Mouse (Mus musculus): ENCODE results near the gene Ldlrad3.

The Ldlrad3 gene

DNA sequence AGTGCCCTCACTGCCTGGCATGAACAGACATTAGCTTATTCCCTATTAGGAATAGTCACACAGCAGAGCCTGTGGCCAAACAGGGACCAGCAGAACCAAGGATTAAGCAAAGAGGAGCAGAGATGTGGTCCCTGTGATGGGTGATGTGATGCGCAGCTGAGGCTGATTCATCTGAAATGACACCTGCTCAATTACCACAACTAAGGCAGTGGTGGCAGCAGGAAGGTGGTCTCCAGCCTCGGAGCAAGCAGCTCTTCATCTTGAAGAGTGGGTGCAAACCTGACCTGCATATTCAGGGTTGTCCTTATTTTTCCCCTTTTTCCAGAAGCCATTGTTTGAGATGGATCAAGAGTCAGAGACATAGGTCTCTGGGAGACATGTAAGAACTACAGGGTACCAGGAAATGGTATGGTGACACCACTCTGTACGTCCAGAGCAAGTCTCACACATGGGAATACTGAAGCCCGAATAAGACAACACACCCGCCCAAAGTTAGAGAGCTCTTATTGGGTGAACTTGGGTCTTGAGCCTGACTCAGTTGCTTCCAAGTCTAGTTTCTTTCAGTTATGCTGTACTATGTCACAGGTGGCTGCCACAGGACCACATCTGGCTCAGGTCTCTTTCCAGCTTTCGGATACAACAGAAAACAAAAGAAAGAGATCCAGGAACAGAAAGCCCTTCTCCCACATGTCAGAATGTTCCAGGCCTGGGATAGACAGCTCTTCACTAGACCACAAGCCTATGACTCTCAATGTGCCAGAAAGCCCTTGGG, 112.7 kb downstream of the Ldlrad3 start:
- CTCF ChIA-PET = interaction anchor here in 2 of 4 experiments (0.6 to 0.8 kb wide), 2 partner anchors 18 to 217 kb away, joined by 3 to 5 read pairs; no protein-coding TSS in a partner anchor

DNA sequence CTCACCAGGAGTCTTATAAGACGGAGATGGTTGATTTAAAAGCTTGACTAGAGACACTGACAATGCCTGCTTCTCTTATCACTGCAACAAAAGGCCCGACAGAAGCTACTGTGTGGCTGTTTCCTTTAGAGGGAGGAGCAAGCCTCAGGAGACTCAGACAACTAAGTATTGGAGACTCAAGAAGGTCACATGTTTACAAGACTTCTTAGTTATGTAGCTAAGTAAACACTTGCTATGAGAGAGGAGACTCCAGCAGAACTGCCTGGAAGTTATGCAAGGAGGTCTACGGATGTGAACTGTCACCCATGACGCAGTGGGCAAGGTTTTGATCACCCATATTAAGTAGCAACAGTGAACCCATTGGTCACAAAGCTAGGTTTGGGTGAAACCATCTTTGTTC, 113.3 kb downstream of the Ldlrad3 start:
- ChIA-PET POLR2A (no interaction called here), CTCF (interaction anchor here in 1 of 4 experiments (0.8 kb wide), 1 partner anchor 217 kb away, joined by 3 read pairs; no protein-coding TSS in a partner anchor)

More for the DNA sequence above, 112.7 kb downstream of the Ldlrad3 start:
- POLR2A ChIA-PET = interaction anchor here in 1 of 4 experiments (0.5 kb wide), 1 partner anchor 310 kb away, joined by 6 read pairs; no protein-coding TSS in a partner anchor

DNA sequence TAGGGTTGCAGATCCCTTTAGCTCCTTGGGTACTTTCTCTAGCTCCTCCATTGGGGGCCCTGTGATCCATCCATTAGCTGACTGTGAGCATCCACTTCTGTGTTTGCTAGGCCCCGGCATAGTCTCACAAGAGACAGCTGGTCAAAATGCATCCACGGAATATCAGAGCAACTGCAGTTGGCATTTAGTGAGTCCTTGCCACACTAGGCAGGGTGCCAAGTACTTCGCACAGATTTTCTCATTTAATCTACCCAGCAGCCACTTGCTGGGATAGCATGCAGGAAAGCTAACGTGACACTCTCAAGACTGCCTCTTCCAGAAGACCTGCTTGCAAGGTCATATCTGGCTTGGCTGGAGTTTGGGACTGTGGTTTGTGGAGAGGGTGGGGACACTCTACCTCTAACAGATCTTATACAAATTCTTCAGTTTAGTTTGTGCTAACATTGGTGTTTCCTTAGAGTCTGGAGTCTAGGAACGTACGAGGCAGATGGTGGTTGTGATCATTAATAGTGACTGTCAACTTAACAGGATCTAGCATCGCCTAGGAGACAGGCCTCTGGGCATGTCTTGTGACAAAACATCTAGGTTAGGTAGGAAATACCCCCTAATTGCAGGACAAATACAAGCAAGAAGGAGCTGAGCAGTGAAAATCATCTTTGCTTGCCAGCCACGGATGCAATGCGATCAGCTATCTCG, 115.0 kb downstream of the Ldlrad3 start:
- POLR2A ChIA-PET = no interaction called here
- CTCF ChIA-PET = interaction anchor here in 1 of 4 experiments (1.5 kb wide), 1 partner anchor 41 kb away, joined by 3 read pairs; no protein-coding TSS in a partner anchor

DNA sequence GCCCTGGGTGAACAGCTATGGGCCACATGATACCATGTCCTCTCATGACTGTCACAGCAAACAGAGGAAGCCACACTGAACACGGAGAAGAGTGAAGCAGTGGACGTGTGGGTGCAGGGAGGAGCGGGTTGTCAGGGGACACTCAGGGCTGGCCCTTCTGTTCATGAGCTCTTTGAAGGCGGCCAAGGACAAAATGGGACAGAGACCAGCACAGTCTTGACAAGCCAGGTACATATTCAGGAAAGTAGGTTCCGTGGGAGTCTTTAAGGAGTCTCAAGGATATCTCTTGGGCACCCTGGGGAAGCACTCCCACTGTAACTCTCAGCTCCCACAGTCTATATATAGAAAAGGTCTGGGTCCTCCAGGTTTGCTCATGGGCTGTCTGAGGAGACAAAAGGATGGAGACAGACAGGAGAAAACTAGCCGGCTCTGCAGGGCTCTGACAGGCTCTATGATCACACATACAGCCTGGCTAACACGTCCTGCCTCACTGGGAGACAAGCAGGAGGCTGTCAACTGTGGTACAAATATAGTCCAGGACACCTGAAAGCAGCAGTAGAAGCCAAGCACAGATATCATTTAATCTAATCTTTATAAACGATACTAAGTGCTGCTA, 121.3 kb downstream of the Ldlrad3 start:
- CTCF ChIA-PET = interaction anchor here in 2 of 4 experiments (0.5 to 1.3 kb wide), 2 partner anchors 12 to 16 kb away, joined by 3 to 4 read pairs; no protein-coding TSS in a partner anchor
- POLR2A ChIA-PET = no interaction called here

DNA sequence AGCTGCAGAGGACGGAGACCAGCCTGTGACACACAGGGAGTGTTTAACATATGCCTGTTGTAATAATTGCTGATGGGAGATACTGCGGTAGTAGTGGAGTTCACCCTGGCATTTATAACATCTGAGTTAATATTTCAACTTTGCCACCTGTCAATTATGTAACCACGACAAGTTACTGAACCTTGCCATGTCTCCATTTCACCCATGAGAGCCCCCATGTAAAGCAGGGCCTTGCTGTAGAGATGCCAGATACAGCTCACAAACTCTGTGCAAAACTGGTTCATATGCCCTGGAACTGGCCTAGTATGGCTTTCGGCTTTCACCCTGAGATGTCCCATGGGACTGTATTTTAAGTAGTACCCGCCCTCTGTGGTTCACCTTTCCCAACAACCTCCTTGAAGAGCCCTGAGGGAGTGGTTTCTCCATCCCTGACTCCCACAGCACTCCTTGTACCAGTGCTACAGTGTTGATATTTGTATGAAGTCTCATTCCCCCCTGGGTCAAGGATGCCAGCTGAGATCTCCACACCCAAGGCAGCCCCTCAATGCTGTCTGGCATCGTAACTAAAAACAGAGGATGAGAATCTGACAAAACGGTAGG, 122.2 kb downstream of the Ldlrad3 start:
- POLR2A ChIA-PET = interaction anchor here in 1 of 4 experiments (1.0 kb wide), 1 partner anchor 27 kb away, joined by 3 read pairs; no protein-coding TSS in a partner anchor
- CTCF ChIA-PET = interaction anchor here in 1 of 4 experiments (2.6 kb wide), 1 partner anchor 13 kb away, joined by 6 read pairs; no protein-coding TSS in a partner anchor

DNA sequence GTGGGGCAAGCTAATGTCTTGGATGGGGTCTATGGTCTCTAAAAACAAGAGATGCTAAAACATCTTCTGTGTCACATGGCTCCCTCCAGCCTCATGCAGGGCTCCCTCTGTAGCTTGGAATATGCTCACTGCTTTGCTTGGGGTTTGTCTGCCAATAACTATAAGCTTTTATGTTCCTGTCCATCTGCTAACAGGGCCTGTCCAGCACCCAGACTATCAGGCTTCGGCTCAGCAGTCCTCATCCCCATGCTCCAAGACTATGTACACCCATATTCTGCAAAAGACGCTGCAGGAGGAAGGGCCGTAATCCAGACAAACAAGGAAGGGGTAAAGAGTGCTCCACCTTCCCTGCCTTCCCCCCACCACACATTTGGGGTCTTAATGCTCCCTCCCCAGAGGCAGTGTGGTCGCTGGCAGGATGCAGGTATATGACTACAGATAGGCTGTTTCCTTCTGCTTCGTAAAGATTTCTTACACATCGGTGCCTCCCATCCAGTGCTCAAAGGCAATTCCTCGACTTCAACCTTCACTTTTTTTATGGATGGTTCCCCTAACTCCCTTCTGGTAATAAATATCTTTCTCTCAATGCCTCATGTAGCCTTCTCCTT, 123.2 kb downstream of the Ldlrad3 start:
- POLR2A ChIA-PET = interaction anchor here in 1 of 4 experiments (1.0 kb wide), 1 partner anchor 28 kb away, joined by 3 read pairs; no protein-coding TSS in a partner anchor
- CTCF ChIA-PET = interaction anchor here in 1 of 4 experiments (2.6 kb wide), 1 partner anchor 15 kb away, joined by 6 read pairs; no protein-coding TSS in a partner anchor

DNA sequence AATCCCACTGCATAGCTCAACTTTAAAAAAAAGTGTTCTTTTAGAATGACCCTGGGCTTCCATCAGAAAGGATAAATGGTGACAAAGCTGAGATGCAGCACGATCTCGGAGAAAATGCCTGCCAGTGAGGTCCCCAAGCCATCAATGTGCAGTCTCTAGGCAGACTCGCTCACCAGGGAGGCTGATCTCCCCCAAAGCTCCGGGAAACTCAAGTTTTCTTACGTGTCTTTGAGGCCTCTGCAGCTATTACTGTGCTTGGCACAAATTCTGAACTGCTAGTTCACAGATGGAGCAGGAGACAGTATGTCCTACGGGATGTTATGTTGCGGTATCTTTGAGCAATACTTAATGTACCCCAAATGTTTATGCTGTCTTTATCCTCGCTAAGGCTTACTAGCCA, 124.3 kb downstream of the Ldlrad3 start:
- CTCF ChIA-PET = interaction anchor here in 2 of 4 experiments (0.5 to 2.6 kb wide), 2 partner anchors 16 to 499 kb away, joined by 3 to 6 read pairs; no protein-coding TSS in a partner anchor

DNA sequence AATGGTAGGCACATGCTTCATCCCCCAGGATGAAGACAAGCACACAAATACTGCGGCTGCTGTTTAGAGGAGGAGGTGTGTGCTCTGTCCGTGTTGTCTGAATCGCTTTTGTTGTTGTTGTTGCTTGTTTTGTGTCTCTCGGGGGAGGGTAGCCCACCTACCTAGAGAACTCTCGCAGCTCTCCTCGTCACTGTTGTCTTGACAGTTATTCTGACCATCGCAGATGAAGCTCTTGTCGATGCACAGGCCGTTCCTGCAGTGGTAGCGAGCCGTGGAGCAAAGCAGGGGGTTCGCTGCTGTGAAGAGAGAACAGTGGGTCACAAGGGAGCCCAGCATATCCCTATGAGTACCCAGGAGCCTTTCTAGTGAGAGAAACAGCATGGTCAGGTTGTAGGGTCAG, 128.4 kb downstream of the Ldlrad3 start:
- ChIA-PET POLR2A (interaction anchor here in 2 of 4 experiments (0.6 to 1.4 kb wide), 3 partner anchors 9 to 17 kb away, joined by 3 to 4 read pairs (median 3); no protein-coding TSS in a partner anchor), CTCF (interaction anchor here in 1 of 4 experiments (0.9 kb wide), 1 partner anchor 34 kb away, joined by 3 read pairs; no protein-coding TSS in a partner anchor)

More for the DNA sequence above, 124.3 kb downstream of the Ldlrad3 start:
- POLR2A ChIA-PET = interaction anchor here in 2 of 4 experiments (0.6 to 1.0 kb wide), 3 partner anchors 9 to 197 kb away, joined by 3 to 4 read pairs (median 4); no protein-coding TSS in a partner anchor

DNA sequence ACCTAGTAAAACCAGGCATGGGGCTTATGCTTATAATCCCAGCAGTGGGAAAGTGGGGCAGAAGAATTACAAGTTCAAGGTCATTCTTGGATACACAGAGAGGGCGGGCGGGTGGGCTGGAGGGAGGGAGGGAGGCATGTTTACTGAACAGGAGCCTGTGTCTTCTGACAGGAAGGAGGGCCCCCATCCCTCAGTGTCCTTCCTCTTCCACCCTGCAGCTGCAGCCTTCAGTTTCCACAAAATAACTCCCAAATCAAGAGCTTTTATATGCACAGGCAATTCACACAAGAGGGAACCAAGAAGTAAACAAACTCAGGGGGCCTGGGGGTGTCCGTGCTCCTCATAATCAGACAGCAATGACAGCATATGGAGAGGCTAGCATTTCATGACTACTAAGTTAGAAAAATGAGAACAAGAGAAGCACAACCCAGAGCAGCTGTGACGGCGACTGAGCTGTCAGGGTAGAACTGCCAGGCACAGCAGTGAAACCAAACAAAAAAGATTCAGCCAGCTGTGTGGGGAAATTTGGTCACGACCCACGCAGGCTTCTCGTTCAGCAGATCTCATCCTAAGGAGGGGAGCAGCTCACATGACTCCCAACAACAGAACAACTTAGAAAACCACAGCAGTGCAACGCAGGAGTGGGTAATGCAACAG, 129.0 kb downstream of the Ldlrad3 start:
- ChIA-PET POLR2A (interaction anchor here in 1 of 4 experiments (0.8 to 1.4 kb wide), 2 partner anchors 9 to 10 kb away, joined by 3 to 4 read pairs; no protein-coding TSS in a partner anchor), CTCF (interaction anchor here in 1 of 4 experiments (0.9 kb wide), 1 partner anchor 34 kb away, joined by 3 read pairs; no protein-coding TSS in a partner anchor)

DNA sequence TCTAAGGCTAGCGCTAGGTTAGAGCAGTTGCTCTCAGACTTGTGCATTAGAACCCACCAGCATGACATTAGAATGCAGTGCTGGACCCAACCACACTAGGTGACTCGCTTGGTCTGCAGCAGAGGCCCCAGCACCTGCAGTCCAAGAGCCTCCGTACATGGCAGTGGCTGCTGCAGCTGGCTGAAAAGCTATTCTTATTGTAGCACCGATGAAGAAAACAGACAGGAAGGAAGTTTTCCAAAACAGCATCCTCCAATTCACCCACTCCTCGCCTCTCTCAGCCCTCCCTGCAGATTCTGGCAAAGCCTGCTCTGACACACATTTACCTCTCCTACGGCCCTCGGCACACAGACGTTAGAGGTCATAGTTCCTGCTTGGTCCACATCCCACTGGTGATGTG, 130.0 kb downstream of the Ldlrad3 start:
- POLR2A ChIA-PET = no interaction called here
- CTCF ChIA-PET = no interaction called here

DNA sequence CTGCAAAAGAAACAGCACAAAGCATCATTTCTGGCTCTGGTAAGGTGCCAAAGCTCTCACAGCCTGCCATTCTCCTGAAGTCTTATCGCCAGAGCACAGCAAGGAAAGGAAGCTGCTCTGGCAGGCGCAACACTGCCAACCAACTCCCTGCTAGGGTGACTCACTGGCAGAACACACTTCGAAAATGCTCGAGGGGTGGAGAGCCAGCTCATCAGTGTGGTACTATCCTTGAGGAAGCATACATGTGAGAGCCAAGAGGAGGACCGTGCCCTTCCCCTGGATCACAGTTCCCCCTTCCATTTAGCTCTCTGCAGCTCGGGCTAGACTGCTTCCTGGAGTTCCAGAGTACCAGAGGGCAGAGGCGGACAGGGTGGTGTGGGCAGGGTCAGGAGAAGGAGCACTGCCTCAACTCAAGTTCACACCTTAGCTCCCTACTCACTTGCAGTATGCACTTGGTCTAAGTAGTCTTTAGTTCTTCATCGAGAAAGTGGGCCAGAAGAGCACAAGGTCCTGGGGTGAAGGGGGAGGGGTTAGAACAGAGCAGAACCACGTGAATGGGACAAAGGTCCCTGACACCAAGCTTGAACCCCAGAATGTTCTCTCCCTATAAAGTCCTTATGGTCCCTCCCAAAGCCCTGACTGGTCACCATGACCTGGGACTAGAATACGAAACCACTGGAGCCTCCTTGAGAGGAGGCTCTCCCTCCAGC, 133.1 kb downstream of the Ldlrad3 start:
- POLR2A ChIA-PET = interaction anchor here in 2 of 4 experiments (0.6 to 0.8 kb wide), 3 partner anchors 8 to 150 kb away, joined by 3 to 8 read pairs (median 3); no protein-coding TSS in a partner anchor

DNA sequence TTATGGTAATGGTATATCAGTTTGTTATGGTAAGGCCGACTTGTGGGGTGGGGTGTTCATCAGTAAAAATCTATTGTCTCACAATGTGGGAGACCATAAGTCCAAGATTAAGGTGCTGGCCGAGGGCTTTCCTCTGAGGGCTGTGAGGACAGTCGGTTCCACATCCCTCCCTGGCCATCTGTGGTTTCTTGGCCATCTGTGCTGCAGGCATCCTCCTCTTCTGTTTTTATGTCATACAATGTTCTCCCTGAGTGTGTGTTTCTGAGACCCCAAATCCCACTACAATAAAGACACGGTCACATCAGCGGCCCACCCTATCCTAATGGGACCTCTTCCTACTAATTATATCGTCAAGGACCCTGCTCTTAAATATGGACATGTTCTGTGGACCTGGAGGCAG, 133.8 kb downstream of the Ldlrad3 start:
- CTCF ChIA-PET = interaction anchor here in 1 of 4 experiments (1.0 kb wide), 1 partner anchor 332 kb away, joined by 3 read pairs; no protein-coding TSS in a partner anchor

More for the DNA sequence above, 133.1 kb downstream of the Ldlrad3 start:
- CTCF ChIA-PET = interaction anchor here in 1 of 4 experiments (1.0 kb wide), 1 partner anchor 331 kb away, joined by 3 read pairs; no protein-coding TSS in a partner anchor

DNA sequence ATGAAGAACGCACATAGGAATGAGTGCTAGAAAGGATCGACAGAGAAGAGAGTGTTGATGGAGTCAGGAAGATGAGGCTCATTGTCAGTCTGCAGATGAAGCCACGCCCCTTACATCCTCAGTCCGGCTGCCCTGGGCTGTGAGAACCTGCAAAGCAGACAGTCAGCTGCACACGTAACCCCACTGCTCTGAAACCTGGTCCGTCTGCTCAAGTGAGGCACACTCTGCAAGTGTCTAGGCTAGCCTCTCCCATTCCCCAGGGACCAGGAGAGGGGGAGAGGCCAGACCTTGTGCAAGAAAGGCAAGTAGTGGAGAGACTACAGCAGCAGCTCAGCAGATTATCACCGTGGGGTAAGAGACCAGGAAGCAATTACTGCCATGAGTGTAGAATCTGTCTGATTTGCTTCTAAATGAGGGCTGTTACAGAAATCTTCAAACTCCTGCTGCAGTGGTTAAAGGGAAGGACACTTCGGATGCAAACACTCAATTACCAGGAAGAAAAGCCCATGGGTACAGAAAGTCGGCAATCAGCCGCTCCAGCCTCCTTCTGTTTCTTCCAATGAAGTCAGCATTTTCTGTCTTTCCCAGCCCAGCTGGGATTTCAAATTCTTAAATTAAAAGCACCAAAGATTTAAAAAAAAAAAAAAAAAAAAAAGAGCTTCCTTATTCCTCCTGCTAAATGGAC, 136.2 kb downstream of the Ldlrad3 start:
- CTCF ChIA-PET = interaction anchor here in 2 of 4 experiments (0.6 to 1.9 kb wide), 2 partner anchors 28 to 355 kb away, joined by 5 to 8 read pairs; no protein-coding TSS in a partner anchor
- POLR2A ChIA-PET = interaction anchor here (0.6 to 1.3 kb wide), 6 partner anchors 9 to 183 kb away, joined by 3 to 4 read pairs (median 3); no protein-coding TSS in a partner anchor

More for the DNA sequence above, 133.8 kb downstream of the Ldlrad3 start:
- POLR2A ChIA-PET = interaction anchor here in 1 of 4 experiments (0.8 kb wide), 1 partner anchor 9 kb away, joined by 3 read pairs; no protein-coding TSS in a partner anchor

DNA sequence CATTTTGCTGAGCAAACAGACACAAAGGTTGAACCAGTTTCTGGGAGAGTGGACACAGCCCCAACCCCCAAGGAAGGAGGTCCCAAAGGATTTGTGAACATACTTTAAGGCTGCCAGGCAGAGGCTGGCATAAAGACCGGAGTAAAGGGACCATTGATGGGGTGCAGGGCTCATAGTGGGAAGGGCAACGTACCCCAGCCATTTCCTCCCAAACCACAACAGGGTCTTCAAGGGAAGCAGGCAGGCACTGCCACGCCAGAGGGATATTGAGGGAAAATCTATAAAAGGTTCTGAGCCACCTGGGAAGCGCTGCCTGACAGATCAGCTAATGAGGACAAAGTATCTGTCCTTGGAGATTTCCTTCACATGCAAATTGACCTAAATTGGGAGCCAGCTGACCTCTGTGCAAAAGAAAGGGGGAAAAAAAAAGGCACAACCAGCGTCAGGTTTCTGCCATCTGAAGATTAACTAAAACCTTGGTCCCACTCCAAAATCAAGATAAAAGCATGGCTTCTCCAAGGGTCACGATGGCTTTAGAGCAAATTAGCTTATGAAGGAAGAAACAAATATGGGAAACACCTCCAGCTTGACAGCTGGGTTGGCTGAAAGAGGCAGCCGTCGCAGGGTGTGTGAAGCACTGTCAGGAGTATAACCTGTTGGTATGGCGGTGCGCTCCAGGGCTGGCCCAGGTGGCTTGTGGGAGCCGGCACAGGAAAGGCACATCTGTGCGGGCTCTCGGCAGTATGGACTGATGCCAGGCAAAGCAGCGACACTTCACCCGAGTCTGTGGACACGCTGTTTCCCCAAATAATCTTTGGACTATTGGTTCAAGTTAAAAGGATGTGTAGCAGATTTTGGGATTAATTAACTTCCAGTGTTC, 137.6 kb downstream of the Ldlrad3 start:
- CTCF ChIA-PET = interaction anchor here in 1 of 4 experiments (0.5 kb wide), 1 partner anchor 356 kb away, joined by 3 read pairs; no protein-coding TSS in a partner anchor
- POLR2A ChIA-PET = interaction anchor here in 2 of 4 experiments (0.7 to 2.5 kb wide), 4 partner anchors 9 to 16 kb away, joined by 3 to 8 read pairs (median 4); no protein-coding TSS in a partner anchor
